Mouse (Mus musculus) megakaryocyte progenitor cell, adult 5-6 weeks (primary cell): ENCODE measurements around the gene Gm20721. TPM values are rescaled to one million over a fixed set of nuclear protein-coding genes. Genes with fewer than 3 reads are reported as not detected.
"Not testable (repeated sequence)": the region's sequence is repeated elsewhere in the genome, so short reads cannot be mapped to it uniquely, and the experiment has no call there.

ENCODE experiments used
- ATAC-seq: replicated peaks from 2 replicates; pipeline ENCODE4 v1.8.0; 2016; ENCODE audit warnings: mild to moderate bottlenecking, moderate TSS enrichment, inconsistent platforms; ENCODE audit not compliant: poor library complexity
- total RNA-seq, 2 experiments: library from RNA; stranded (forward) in 1 of 2; stranded (reverse) in 1 of 2; fragments of 157-497, 149-512 nt in 1 of 2; fragments of 200-1000 nt in 1 of 2; gene quantifications; 2 replicates each; pipeline versions ENCODE4 v1.2.3 to v1.2.4; 2015 to 2017

The Gm20721 gene
- total RNA-seq (2015) (0.12 TPM in 1 of 2 replicates, not detected in the other), total RNA-seq (2017) (3.1 and 3.3 TPM in 2 replicates)

- no peak for ATAC-seq
Observed at GRCm38 (mm10) chr2:174346612-174346998, at the start of gene Gm20721. Gm20721 (minus strand) TSS chr2:174346712.

DNA sequence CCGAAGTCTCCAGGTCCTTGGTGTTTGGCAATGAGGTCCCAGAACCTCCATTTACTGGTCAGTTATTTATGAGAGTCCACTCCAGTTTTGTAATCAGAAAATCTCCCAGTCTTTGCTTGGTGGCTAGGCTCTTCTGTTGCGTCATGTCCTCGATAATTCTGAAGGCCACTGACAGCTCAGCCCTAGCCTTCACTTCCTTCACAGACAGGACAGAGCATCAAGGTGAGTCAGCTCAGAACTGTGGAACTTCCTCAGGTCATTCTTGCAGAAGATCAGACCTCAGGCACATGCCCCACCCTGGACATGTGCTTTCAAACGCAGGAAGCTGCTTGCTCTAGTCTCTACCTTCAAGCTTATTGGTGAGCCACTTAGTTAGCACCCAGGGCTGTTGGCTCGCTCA, 46.9 kb upstream of the Gm20721 start:
- peak; percentile 37; the same call in 1 of the 2 replicates for ATAC-seq

DNA sequence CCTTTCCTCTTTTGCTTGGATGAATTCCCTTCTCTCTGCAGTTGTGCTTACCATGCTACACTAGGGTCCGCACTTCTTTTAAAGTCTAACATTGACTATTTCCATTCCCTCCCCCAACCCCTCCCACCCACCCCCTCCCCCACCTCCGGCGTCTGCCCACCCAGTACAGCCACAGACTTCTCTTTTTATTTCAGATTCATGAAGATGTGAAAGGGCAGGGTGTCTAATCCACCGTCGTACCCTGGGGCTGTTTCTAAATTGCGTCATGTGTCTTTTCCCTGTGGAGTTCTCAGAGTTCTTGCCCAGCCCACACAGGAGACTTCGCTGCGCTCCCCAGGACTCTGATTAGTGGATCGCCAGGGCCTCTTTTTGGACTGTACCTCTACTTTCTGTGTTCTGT, 46.0 kb upstream of the Gm20721 start:
- ATAC-seq: no peak

GRCm38 (mm10) chr2:174391936-174392335, 45.4 kb upstream of the Gm20721 start:
- ATAC-seq: no peak

GRCm38 (mm10) chr2:174381021-174381420, 34.5 kb upstream of the Gm20721 start:
- ATAC-seq: no peak

GRCm38 (mm10) chr2:174366571-174366970, 20.1 kb upstream of the Gm20721 start:
- ATAC-seq: 0 out of 2 replicates have a peak, but pooled peaks have one; percentile 14

GRCm38 (mm10) chr2:174359656-174360055, 13.1 kb upstream of the Gm20721 start:
- ATAC-seq: no peak

DNA sequence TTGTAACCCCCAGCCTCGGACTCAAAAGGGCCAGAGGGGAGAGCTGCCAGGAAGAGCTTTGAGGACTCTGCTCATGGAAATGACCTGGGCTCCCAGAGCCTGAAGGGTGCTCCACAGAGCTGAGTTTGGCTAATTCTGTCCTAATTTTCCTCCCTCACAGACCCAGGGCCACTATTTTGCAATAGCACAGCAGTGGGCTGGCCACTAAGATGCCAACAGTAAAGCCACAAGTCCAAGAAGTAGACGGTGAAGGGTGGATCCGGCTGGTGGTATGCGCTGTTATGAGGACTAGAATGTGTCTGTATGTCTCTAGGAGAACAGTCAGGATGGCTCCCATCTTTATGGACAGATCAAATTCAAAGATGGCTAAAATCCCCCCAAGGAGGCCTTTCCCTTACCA, 12.0 kb upstream of the Gm20721 start:
- peak; percentile 23; the same call in 1 of the 2 replicates for ATAC-seq

GRCm38 (mm10) chr2:174346999-174347668, 622 bp upstream of the Gm20721 start:
- ATAC-seq: not testable (repeated sequence)

GRCm38 (mm10) chr2:174344996-174345395, 1.5 kb downstream of the Gm20721 start:
- no peak for ATAC-seq

GRCm38 (mm10) chr2:174344003-174344655, 2.4 kb downstream of the Gm20721 start:
- ATAC-seq: peak; percentile 90

GRCm38 (mm10) chr2:174343566-174343965, 2.9 kb downstream of the Gm20721 start:
- no peak for ATAC-seq

DNA sequence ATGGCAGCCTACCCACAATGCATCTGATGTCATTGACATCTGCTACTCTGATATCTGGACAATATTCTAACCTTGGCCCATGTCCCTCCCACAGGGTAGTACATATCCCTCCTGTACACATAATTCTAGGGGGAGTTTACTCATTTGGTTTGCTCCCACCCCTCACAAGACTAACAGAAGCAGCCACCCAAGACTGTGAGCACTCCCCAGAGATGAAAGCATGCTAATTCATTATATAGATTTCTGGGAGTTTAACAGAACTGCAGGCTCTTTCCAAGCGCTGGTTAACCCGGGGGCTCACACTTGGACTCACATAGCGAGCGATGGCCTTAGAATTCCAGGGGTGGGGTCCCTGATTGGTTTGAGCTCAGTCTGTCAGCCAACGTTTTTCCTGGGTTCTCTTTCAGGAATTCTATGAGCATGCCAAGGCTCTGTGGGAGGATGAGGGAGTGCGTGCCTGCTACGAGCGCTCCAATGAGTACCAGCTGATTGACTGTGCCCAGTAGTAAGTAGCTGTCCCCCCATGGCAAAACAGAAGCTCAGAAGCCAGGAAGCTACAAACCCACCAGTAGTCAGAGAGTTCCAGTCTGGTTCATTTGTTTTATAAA, 3.6 kb downstream of the Gm20721 start:
- no peak for ATAC-seq

DNA sequence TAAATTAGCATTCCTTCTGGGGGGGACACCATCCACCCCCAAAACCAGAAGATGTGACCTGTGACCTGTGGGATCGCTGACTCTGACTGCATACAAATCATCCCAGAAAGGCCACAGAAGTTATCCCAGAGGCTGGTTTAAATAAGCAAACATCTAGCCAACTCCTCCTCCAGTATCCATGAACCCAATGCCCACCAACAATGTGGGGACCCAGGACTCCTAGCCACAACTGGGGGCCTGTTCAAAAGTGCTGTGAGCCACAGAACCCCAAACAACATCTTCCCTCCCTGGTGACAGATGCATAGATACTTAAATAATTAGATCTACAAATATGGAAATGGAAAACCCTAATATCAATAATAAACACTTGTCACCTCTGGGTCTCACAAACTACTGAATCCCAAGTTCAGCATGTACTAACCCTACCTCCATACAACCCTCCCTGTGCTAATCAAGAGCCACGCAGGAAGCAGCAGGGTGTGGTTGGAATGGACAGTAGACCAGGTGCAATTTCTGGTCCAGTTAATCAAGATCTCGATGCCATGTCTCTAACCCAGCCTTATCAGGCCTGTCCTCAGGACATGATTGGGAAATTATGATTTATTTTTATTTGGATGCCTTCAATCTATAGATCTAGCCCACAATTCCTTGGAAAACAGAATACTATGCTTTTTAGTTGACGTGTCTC, 5.5 kb downstream of the Gm20721 start:
- ATAC-seq: no peak

- no peak for ATAC-seq
Observed at GRCm38 (mm10) chr2:174340229-174340892, 6.2 kb downstream of the Gm20721 start.

GRCm38 (mm10) chr2:174339701-174340100, 6.8 kb downstream of the Gm20721 start:
- ATAC-seq: no peak

- ATAC-seq: no peak
Observed at GRCm38 (mm10) chr2:174337275-174337674, 9.2 kb downstream of the Gm20721 start.

DNA sequence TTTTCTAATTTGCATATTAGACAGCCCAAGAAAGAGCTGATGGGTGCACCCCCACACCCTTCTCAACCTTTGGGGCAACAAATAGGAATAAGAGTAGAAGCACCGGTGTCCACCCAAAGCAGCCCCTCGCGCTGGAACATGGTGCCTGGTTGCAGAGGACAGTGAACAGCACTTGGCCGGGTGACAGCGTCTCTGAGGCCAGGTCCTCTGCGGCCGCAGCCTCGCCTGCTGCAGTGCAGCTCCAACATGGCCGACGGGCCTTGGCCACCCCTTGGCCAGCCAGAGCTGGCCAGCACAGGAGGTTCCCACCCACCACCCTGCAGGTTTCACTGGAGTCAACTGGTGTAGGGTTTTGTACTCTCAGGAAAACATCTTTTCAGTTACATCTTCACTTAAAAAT, 12.1 kb downstream of the Gm20721 start:
- no peak for ATAC-seq

DNA sequence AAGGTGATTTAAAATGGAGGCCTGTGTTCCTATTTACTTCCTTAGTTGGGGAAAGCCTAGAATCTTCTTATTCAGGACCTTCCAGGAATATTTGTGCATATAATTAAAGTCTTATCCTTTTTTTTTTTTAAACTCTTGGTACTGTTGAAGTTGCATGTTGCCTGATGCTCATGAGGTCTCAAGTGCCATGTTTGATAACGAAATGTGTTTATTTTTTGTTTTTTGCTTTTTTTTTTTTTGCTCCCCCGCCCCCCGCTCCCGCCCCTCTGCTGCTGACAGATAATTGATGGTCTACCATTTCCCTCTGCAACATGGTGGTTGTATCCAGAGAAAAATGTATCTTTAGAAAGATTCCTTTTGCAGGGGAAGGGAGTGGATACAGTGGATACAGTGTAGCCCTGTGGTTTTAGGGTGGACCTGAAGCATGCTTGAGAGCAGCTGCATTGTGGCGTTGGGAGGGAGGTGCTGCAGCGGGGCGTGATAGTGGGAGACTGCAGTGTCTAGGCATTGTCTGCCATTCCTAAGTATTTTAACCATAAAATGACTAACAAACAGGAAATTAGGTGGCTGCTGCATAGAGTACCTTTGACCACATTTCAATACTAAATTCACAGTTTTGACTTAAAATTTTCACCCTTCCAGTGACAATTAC, 13.1 kb downstream of the Gm20721 start:
- peak; percentile 12; the same call in 1 of the 2 replicates for ATAC-seq

- ATAC-seq: no peak
Observed at GRCm38 (mm10) chr2:174331282-174332030, 15.1 kb downstream of the Gm20721 start.
